20 mouse cellular contexts compared by ENCODE assay signal in the genomic region with DNA sequence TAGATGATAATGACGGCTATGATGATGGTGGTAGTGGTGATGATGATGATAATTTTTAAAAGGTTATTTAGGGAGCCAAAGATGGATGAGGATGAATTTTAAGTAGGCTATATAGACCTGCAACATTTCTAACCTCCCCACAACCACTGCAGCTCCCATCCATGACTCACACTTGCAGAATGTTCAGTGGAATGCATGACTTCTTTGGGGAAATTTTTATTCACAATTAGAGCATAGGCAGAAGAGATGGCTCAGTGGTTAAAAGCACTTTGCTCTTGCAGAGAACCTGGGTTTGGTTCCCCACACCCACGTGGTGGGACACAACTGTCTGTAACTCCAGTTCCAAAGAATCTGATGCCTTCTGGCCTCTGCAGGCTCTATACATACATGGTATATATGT.
DNase-seq lines count a peak whose midpoint lies in the region; ATAC-seq and TF ChIP-seq lines count a peak whose summit lies in the region.
"Had no signal": no experiment of that assay in that cellular context is flagged by ENCODE, and none has a peak within 500 bp of the region (broad histone marks: within the 10 kb centered on the region; RNA-seq: fewer than 3 reads in every experiment).

No protein-coding gene starts in this region.

- H3K36me3 ChIP-seq in C2C12 (ENCODE audit: control insufficient read depth, insufficient read depth) (no peaks in the 10 kb centered on the region), myocyte (ENCODE audit: control insufficient read depth, insufficient read depth) (no peaks in the 10 kb centered on the region)
- no peaks in the 10 kb centered on the region for H3K36me3 ChIP-seq in neural tube, embryonic 15.5 days
- H3K36me3 ChIP-seq: forebrain, embryonic 12.5 days; hindbrain, embryonic 12.5 days; hindbrain, embryonic 15.5 days had no signal

- peak; percentile 55 for DNase-seq in 3134 (ENCODE audit: extremely low read depth, insufficient read length, low spot score)
- DNase-seq in Patski (ENCODE audit: low read depth, low spot score) = peak; percentile 46
- no peak for DNase-seq in cerebellum, adult 2 months
- no peak for DNase-seq in right cerebral cortex, adult 2 months (ENCODE audit: low spot score in 2 of 2)
- DNase-seq: adrenal gland, adult 2 months; adrenal gland, postnatal 14 days; cerebellum, adult 11 months; cerebellum, adult 8-10 months; cerebellum, postnatal 10 days; cerebellum, postnatal 36 days; gastrocnemius, postnatal 14 days; heart, adult 11 months had no signal

- no peaks in the 10 kb centered on the region for H3K9me3 ChIP-seq in neural tube, embryonic 15.5 days (replicated peaks)
- H3K9me3 ChIP-seq: forebrain, embryonic 12.5 days; hindbrain, embryonic 12.5 days; hindbrain, embryonic 15.5 days had no signal

- H3ac ChIP-seq in C2C12 (ENCODE audit: control insufficient read depth, insufficient read length, low read depth) (no peak overlapping the region), myocyte (ENCODE audit: control insufficient read depth, insufficient read length) (no peak overlapping the region)

- no peak for TF ChIP-seq POLR2A in myocyte (IDR thresholded peaks at IDR 0.05; ENCODE audit: insufficient read length, low read depth)
- TF ChIP-seq POLR2A in cerebellum, adult 2 months (IDR thresholded peaks at IDR 0.05; ENCODE audit: borderline replicate concordance, insufficient read depth, low read length) = no peak

- no peaks in the 10 kb centered on the region for H3K79me3 ChIP-seq in C2C12 (ENCODE audit: low read depth)

- H3K9ac ChIP-seq in neural tube, embryonic 15.5 days (replicated peaks) = no peak overlapping the region
- H3K9ac ChIP-seq: forebrain, embryonic 12.5 days; hindbrain, embryonic 12.5 days; hindbrain, embryonic 15.5 days had no signal

- no peak overlapping the region for H3K4me2 ChIP-seq in myocyte (ENCODE audit: low read depth)
- no peak overlapping the region for H3K4me2 ChIP-seq in neural tube, embryonic 15.5 days
- H3K4me2 ChIP-seq: forebrain, embryonic 12.5 days; heart, embryonic 11.5 days; hindbrain, embryonic 12.5 days; hindbrain, embryonic 15.5 days had no signal

- peaks cover 19% of the 10 kb centered on the region for H3K4me1 ChIP-seq in neural tube, embryonic 15.5 days
- H3K4me1 ChIP-seq in cerebellum, adult 2 months (ENCODE audit: control insufficient read depth, insufficient read depth, low read length) = peaks cover 6% of the 10 kb centered on the region

- POLR2A ChIA-PET in Patski (lab: Charles Lee) = no interaction called here

- H3K79me2 ChIP-seq in C2C12 (ENCODE audit: control insufficient read depth, insufficient read depth) = no peaks in the 10 kb centered on the region
- no peaks in the 10 kb centered on the region for H3K79me2 ChIP-seq in myocyte (ENCODE audit: control insufficient read depth, insufficient read depth)

- peak; percentile 96 for ATAC-seq in Patski
- no peak for ATAC-seq in neural tube, embryonic 15.5 days (ENCODE audit: low FRiP score)
- ATAC-seq: intestine, postnatal 0 days had no signal

- in situ Hi-C loops in Patski (cut with MboI; ENCODE audit: low pct_unique_long_range_greater_than_20kb) = no loop called here

- no peak overlapping the region for H3K27ac ChIP-seq in neural tube, embryonic 15.5 days (replicated peaks)
- no peak overlapping the region for H3K27ac ChIP-seq in cerebellum, adult 2 months (ENCODE audit: insufficient read depth, low read length)
- H3K27ac ChIP-seq: forebrain, embryonic 12.5 days; hindbrain, embryonic 12.5 days; hindbrain, embryonic 15.5 days had no signal

- no peaks in the 10 kb centered on the region for H3K27me3 ChIP-seq in C2C12 (ENCODE audit: control insufficient read depth, insufficient read depth, insufficient read length)
- no peaks in the 10 kb centered on the region for H3K27me3 ChIP-seq in Patski
- no peaks in the 10 kb centered on the region for H3K27me3 ChIP-seq in myocyte (ENCODE audit: control insufficient read depth, insufficient read depth, insufficient read length)
- H3K27me3 ChIP-seq in neural tube, embryonic 15.5 days (replicated peaks) = no peaks in the 10 kb centered on the region
- H3K27me3 ChIP-seq in cerebellum, adult 2 months (ENCODE audit: control insufficient read depth, insufficient read depth, low read length) = no peaks in the 10 kb centered on the region
- H3K27me3 ChIP-seq: hindbrain, embryonic 12.5 days; hindbrain, embryonic 15.5 days had no signal

- TF ChIP-seq CTCF in C2C12 (IDR thresholded peaks at IDR 0.05; ENCODE audit: control insufficient read depth, insufficient read depth, insufficient read length) = no peak
- no peak for TF ChIP-seq CTCF in Patski (IDR thresholded peaks at IDR 0.05)
- TF ChIP-seq CTCF in cerebellum, adult 2 months (IDR thresholded peaks at IDR 0.05; ENCODE audit: borderline replicate concordance, insufficient read depth, low read depth, low read length) = no peak

- CTCF ChIA-PET in Patski (lab: Charles Lee) = no interaction called here

- H3K4me3 ChIP-seq in C2C12 (ENCODE audit: insufficient read depth, poor library complexity, severe bottlenecking) (no peak overlapping the region), myocyte (no peak overlapping the region)
- H3K4me3 ChIP-seq in neural tube, embryonic 15.5 days (replicated peaks) = no peak overlapping the region
- no peak overlapping the region for H3K4me3 ChIP-seq in cerebellum, adult 2 months (replicated peaks; ENCODE audit: insufficient read depth, low read depth, low read length)
- H3K4me3 ChIP-seq: forebrain, embryonic 12.5 days; hindbrain, embryonic 12.5 days; hindbrain, embryonic 15.5 days had no signal

- WGBS in neural tube, embryonic 15.5 days = 88% methylated on average over 2 of the region's 2 CpGs
- WGBS in cerebellum, adult 2 months = 90% methylated on average over 2 of the region's 2 CpGs

TF ChIP-seq in C2C12, 6 proteins besides CTCF, POLR2A, EP300 and RAD21:
- TF ChIP-seq MYOG (IDR thresholded peaks at IDR 0.05; ENCODE audit: control insufficient read depth, extremely low read depth, insufficient read length) (no peak), MAX (IDR thresholded peaks at IDR 0.05) (peak; percentile 33), USF1 (IDR thresholded peaks at IDR 0.05; ENCODE audit: low read depth) (peak; percentile 64)
TF ChIP-seq in C2C12: peak in this region for 2.

TF ChIP-seq in myocyte, 11 proteins besides CTCF, POLR2A, EP300 and RAD21:
- TF ChIP-seq USF1 (IDR thresholded peaks at IDR 0.05; ENCODE audit: low read depth) (peak; percentile 21), MAX (IDR thresholded peaks at IDR 0.05; ENCODE audit: low read depth) (no peak)
TF ChIP-seq in myocyte: peak in this region for 1.

Comparison
In these comparisons a context has a peak if more than half of its experiments do, and no peak if none do; other contexts are left out.
1. DNase-seq: peak in 3134 (single experiment) and Patski (single experiment); none in cerebellum, adult 2 months (0 of 2) and right cerebral cortex, adult 2 months (0 of 2).